Mouse (Mus musculus) hindbrain, embryonic 14.5 days (tissue): ENCODE data around the gene Psap. TPM values are rescaled to one million over a fixed set of nuclear protein-coding genes. Genes with fewer than 3 reads are reported as not detected.

Experiments used
- polyA plus RNA-seq: library from polyadenylated mRNA; unstranded; fragments of >200 nt; fragmentation: Nextera tagmentation; extraction: Ambion mirVana; gene quantifications from 2 replicates; pipeline ENCODE4 v1.2.1, GENCODE M21; 2014

The Psap gene
- polyA plus RNA-seq, 1 experiment from 2014 or later = 147 TPM

Other genes starting within 250 kb of the Psap start
- gene Spock2, start 171.4 kb upstream of the Psap start, polyA plus RNA-seq = 85.3 and 88.8 TPM in 2 replicates
- gene Chst3, start 58.4 kb upstream of the Psap start, polyA plus RNA-seq = 1.2 TPM in 2 replicates
- gene Vsir, start 69.2 kb downstream of the Psap start, polyA plus RNA-seq = 2.5 and 2.7 TPM in 2 replicates
- 9.7 and 18.2 TPM in 2 replicates for gene Gm17455, start 122.1 kb downstream of the Psap start, polyA plus RNA-seq